Mouse (Mus musculus): ENCODE measurements at regions not wholly inside any gene's neighbourhood (a gene's known extent, or its start where the extent isn't known, plus 50 kb on each side); places are given as distances from the start of the nearest gene placed in this dataset.

GRCm38 (mm10) chr13:75204417-75204816 lies 114.8 kb downstream of the Pcsk1 start:
- DNase-seq = no peak
- intact Hi-C loops (cut with DNase I) = no loop called here

GRCm38 (mm10) chr13:75223944-75224343 lies 134.3 kb downstream of the Pcsk1 start:
- intact Hi-C loops (cut with DNase I) = no loop called here

GRCm38 (mm10) chr13:75225581-75226297 lies 136.1 kb downstream of the Pcsk1 start:
- intact Hi-C loops (cut with DNase I) = loop anchor here (5.0 kb wide), 1 partner anchor 577 kb away; no protein-coding TSS in a partner anchor
- no peak for DNase-seq

More at GRCm38 (mm10) chr13:75223944-75224343, 134.3 kb downstream of the Pcsk1 start:
- DNase-seq = no peak

- intact Hi-C loops (cut with DNase I) = loop anchor here (2.0 to 5.0 kb wide), 2 partner anchors 575 to 651 kb away; no protein-coding TSS in a partner anchor
Measured at GRCm38 (mm10) chr13:75227616-75228277, 138.1 kb downstream of the Pcsk1 start.

GRCm38 (mm10) chr13:75236424-75236823 lies 146.8 kb downstream of the Pcsk1 start:
- intact Hi-C loops (cut with DNase I) = no loop called here
- DNase-seq = no peak

More at GRCm38 (mm10) chr13:75227616-75228277, 138.1 kb downstream of the Pcsk1 start:
- DNase-seq = peak in 1 of 2 experiments; percentile 11

Measured in gastrocnemius, postnatal 36 days (tissue).